Mouse (Mus musculus) cerebellum, adult (tissue): ENCODE measurements around the gene Gm20388.

Source experiments
- ATAC-seq: cut with Nextera tagmentation; 2 replicates; pipeline ENCODE4 v1.9.2; 2017; ENCODE audit warnings: mild to moderate bottlenecking, moderate library complexity, mixed read lengths; ENCODE audit not compliant: insufficient number of reproducible peaks, low FRiP score, low TSS enrichment

Gm20388 gene

DNA sequence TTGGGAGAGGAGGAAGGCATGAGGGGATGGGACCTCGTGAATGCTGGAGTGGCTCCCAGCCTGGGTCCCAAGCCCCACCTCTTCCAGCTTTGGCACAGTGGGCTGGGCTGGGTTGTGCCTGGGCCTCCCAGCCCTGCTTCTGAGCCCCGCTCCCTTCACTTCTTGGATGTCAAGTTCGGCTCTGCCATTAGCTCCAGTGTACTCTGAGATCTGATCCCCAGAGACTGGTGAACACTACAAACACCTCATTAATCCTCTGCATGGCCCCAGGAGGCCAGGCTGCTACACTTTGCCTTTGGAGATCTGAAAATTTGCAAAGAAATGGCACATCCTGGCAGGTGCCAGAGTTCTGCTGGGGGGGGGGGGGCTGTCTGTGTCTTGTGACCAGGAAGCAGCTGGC is 1858.5 kb downstream of the Gm20388 start:
- no peak for ATAC-seq

- no peak for ATAC-seq
These were observed 1859.0 kb downstream of the Gm20388 start for GRCm38 (mm10) chr8:121769621-121770020.

DNA sequence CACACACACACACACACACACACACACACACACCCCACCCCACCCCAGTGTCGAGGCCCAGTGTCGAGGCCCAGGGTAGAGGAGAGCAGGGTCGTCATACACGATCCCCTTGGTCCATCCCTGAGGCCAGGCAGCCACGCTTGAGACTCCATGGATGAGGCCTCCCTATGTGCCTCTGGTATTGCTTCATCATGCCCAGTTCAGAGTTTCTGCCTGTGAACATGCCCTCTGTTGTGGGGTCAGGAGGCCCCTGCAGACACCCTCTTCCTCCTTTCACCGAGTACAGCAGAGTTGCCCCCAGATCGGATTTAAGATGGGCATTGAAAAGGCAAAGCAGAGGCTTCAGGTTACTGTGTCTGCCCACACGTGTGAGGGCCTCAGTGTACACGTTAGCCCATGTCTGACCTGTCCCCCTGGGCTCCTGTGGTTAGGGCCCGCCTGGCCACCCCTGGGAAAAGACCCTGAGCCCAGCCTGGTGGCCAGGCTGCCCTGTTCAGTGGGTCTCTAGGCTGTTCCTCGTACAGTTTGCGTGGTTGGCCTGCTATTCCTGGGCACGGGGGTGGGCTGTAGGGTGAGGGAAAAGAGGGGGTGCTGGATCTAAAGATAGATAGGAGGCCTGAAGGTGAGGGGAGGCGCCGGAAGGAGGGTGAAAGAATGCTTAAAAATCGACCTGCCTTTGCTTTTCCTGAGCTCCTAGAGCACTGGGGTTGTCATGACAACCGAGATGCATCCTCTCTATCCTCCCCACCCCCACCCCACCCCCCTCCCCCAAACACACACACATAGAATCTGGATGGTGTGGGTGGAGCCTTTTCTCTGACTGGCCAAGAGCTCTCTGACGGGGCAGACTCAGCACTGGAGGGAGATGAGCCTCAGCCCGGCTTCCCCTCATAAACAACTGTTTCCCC is 1860.5 kb downstream of the Gm20388 start:
- ATAC-seq = no peak

GRCm38 (mm10) chr8:121773876-121774275 is 1863.2 kb downstream of the Gm20388 start:
- ATAC-seq = no peak

GRCm38 (mm10) chr8:121782493-121782892 is 1871.9 kb downstream of the Gm20388 start:
- ATAC-seq = 0 out of 2 replicates have a peak, but pooled peaks have one; percentile 31

- no peak for ATAC-seq
These were observed 1875.9 kb downstream of the Gm20388 start for GRCm38 (mm10) chr8:121786542-121786941.

GRCm38 (mm10) chr8:121788786-121789185 is 1878.1 kb downstream of the Gm20388 start:
- no peak for ATAC-seq

- ATAC-seq = no peak
These were observed 1881.5 kb downstream of the Gm20388 start for GRCm38 (mm10) chr8:121792159-121792558.

GRCm38 (mm10) chr8:121792627-121793026 is 1882.0 kb downstream of the Gm20388 start:
- ATAC-seq = no peak

DNA sequence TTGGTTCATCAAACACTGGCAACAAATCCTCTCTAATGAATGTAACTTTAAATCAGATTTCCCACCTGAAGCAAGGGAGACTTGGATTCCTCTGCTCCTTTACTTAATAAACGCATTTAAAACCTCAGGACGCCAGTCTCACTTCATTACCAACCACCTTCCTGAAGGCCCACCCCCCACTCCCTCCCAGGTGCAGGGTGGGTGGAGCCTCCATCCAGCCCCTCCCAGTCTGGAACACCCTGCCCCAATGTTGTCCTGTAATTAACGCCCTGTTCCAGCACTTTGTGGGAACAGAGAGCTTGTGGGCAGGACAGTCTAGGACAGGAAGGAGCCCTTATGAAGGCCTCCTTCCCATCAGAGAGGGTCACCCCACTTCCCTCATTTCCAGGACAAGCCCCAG is 1883.5 kb downstream of the Gm20388 start:
- ATAC-seq = no peak

GRCm38 (mm10) chr8:121795461-121795860 is 1884.8 kb downstream of the Gm20388 start:
- ATAC-seq = no peak

- no peak for ATAC-seq
These were observed 1885.8 kb downstream of the Gm20388 start for GRCm38 (mm10) chr8:121796406-121796805.

DNA sequence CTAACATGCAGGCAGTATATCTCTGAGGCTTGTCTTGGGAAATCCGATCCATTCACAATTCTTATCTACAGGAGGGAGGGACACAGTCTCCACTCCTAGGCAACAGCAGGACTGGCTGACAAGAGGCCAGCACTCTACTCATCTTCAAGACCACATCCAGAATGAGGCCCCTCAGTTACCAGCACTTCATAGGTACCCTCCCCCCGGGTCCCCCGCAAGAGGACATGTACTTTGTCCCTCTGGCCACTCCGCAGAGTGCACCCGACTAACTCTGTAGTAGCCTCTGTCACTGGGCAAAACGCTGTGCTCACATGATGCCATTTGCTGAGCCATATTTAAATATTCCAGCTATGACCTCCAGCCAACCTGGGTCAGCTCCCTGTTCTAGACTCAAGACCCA is 1887.8 kb downstream of the Gm20388 start:
- no peak for ATAC-seq

DNA sequence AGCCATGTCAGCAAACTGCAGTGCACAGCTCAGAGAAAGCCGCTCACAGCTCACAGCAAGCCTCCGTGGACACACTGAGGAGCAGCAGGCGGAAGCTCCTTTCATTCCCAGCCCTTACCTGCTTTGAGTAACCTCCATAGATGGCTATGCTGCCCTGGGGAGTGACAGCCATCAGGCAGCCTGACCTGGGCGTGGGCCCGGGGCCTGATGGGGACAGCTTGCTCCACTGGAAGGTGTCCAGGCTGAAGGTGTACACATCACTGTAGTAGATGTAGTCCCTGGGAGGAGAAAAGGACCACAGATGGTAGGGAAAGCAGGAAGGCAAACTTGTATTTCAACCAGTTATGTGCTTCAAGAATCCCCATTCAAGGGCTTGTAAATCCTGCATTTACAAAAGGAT is 1894.2 kb downstream of the Gm20388 start:
- ATAC-seq = peak; percentile 49; the same call in 1 of the 2 replicates

DNA sequence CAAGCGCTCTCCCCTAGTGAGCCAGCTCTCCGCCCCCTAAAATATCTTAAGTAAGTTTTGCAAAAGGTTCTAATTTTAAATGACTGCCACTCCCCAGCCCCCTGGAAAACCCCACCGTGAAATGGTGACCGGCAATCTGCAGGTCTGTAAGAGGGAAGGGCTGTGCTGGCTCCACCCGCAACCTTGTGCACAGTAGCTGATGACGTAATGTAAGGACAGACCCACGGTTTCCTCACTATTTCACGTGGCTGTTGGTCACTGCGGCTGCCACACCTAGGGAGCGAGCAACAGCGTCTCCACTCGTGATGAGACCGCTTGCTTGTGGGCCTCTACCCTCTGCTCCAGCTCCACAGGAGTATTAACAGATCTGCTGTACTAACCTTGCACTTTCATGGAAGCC is 1895.5 kb downstream of the Gm20388 start:
- no peak for ATAC-seq

DNA sequence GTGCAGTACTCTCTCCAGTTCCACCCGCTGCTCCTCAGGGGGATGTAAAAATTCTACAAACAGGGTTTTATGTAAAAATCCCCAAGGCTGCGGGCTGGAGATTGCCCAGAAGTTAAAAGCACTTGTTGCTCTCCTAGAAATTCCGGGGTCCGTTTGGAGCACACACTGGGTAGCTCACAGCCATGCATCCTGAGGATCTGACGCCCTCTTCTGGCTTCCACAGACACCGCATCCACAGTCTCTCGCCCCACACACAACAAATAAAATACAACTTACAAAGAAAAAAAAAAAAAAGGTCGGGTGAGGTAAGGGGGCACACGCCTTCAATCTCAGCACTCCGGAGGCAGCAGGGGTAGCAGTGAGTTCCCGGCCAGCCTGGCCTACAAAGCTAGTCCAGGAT is 1897.4 kb downstream of the Gm20388 start:
- ATAC-seq = no peak

DNA sequence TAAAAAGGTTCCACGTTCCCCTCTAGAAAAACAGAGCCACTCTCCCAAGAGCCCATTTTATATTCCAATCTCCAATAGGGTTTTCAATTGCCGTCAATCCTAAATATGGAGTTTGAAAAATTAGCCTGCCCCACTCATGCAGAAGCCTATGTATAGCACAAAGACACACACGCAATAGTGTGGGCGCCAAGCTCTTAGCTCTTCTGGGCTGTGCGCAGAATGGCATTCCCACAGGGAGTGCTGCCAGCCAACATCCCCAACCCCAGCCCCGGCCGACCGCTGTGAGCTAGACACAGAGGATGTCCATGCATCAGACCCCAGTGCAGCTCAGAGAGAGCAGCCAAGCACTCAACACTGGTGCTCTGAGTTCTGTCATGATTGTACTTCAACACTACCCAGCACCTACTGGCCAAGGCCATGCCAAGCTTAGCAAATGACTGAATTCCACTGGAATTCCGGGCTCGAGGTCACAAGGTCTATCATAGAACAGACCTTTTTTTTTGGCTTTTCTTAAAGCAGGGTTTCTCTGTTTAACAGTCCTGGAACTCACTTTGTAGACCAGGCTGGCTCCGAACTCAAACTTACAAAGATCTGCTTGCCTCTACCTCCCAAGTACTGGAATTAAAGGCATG is 1899.0 kb downstream of the Gm20388 start:
- ATAC-seq = no peak

DNA sequence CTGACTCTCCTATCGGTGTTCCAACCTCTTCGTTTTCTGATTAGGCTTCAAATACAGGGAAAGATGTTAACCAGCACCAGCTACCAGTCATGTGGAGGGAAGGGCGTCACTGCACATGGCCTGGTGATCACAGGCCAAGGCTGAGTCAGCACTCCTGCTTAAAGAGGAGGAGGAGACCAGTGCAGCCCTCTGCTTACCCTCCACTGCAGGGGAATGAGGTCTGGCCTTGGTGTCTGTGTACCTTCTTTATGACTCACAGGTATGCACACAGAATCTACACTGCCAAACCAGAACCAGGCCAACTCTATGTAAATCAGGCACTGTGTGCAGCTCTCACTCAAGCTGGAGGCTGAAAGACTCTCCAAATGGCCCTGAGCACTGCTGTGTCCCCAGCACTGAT is 1900.9 kb downstream of the Gm20388 start:
- no peak for ATAC-seq

- ATAC-seq = no peak
These were observed 1901.4 kb downstream of the Gm20388 start for GRCm38 (mm10) chr8:121811931-121812570.

DNA sequence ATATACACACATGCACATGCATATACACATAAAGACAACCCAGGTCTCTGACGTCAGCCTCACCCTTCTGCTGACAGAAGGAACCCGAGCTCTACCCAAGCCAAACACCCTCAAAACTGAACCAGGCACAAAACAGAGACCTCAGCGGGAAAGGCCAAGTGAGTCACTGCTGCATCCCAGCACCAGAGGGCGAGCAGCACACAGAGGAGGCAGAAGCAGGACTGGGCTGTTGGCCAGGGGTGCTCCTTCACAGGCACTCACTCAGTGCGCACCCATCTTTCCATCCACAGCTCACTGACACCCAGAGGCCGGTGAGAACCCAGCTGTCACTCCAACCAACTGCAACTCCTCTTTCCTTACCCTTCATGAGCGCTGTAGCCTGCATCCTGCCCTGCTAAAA is 1907.6 kb downstream of the Gm20388 start:
- ATAC-seq = no peak

- ATAC-seq = no peak
These were observed 1910.2 kb downstream of the Gm20388 start for GRCm38 (mm10) chr8:121820840-121821239.
